Mouse (Mus musculus) mouse trophoblast stem cell (cell line): ENCODE measurements at regions not wholly inside any gene's neighbourhood (a gene's known extent, or its start where the extent isn't known, plus 50 kb on each side); places are given as distances from the start of the nearest gene placed in this dataset.

Experiments used
- in situ Hi-C, 2 experiments: fragments of 300-500 bp; cut with MseI, MboI; formaldehyde crosslinking; loops; 2 replicates in 1 of 2; 3 replicates in 1 of 2; pipeline ENCODE4 v1.15.1; 2025

DNA sequence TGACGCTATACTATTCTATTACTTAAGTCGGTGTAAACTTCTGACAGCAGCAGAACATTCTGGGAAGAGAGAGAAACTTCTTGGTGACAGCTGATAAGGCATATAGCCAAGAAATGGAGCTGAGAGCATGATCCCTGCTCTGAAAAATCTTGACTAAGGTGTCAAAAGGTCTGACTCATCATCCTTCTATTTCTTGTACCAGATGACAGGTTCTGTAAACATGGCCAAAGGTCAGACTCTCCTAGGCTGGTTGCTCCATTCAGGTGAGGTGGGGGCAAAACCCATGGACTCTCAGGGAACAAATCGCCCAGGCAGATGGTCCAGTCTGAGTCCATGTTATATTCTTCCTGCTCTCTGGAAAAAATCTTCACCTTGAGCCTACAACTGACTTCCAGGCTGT is 283.5 kb downstream of the Lmo7 start:
- in situ Hi-C loops: no loop called here

GRCm38 (mm10) chr14:101997535-101997934 is 267.8 kb downstream of the Lmo7 start:
- in situ Hi-C loops: no loop called here

DNA sequence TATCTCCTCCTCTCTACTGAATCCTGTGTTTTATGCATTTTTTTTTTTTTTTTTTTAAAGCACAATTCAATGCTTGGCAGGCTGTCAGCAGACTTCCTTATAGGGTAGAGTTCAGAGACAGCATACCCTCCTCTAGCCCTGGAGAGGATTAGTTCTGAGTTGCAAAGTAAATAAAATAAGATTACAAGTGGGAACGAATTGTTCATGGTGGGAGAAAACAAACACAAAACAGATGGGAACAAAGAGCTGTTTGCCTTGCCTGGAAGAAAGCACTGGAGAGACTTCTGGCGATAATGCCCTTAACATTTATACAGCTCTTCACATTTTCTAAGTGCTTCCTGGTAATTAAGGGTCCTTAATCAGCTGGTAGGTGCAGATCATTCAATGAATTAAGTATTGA is 254.6 kb downstream of the Lmo7 start:
- in situ Hi-C loops: no loop called here
